Mouse (Mus musculus) CH12F3 (cell line): Measurements from ENCODE around the gene Wbp11.
"Not testable (repeated sequence)": the region's sequence is repeated elsewhere in the genome, so short reads cannot be mapped to it uniquely, and the experiment has no call there.

Source experiments
- in situ Hi-C: fragments of 300-500 bp; cut with MboI; formaldehyde crosslinking; loops from 2 replicates; pipeline ENCODE4 v1.14.3; 2020; ENCODE audit warnings: low sequenced_read_pairs

Gene Wbp11

DNA sequence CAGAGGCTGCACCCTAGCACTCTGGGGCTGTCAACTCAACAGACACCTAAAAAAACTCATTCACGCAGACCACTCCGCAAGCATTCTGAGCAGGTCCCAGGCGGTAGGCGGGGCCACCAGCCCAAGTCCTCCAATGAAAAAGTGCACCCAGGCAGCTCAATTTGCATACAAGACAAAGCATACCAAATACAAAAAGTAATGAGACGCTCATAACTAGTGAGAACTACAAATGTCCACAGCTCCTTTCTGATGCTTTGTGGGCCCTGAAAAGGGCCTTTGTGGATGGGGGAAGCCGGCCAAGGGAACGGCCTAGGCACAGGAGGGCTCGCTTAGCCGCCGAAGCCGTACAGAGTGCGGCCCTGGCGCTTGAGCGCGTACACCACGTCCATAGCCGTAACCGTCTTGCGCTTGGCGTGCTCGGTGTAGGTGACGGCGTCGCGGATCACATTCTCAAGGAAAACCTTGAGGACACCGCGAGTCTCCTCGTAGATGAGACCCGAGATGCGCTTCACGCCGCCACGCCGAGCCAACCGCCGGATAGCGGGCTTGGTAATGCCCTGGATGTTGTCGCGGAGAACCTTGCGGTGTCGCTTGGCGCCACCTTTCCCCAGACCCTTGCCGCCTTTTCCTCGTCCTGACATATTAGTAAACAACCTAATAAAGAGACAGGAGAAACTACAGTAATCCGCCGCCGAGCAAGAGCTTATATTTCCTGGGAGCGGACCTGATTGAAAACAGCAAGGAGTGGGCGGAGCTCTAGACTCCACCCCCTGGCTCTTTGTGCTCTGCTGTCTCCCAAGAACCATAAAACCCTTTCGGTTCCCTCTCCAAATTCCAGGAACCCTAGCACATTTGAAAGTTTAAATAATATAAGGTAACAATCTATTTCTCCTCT lies 24.0 kb downstream of the Wbp11 start, which contains the start of gene Hist4h4:
Gene Hist4h4, minus strand, starts transcription at position 677 of the 895 bp plus-strand sequence.
- in situ Hi-C loops, result no loop called here

DNA sequence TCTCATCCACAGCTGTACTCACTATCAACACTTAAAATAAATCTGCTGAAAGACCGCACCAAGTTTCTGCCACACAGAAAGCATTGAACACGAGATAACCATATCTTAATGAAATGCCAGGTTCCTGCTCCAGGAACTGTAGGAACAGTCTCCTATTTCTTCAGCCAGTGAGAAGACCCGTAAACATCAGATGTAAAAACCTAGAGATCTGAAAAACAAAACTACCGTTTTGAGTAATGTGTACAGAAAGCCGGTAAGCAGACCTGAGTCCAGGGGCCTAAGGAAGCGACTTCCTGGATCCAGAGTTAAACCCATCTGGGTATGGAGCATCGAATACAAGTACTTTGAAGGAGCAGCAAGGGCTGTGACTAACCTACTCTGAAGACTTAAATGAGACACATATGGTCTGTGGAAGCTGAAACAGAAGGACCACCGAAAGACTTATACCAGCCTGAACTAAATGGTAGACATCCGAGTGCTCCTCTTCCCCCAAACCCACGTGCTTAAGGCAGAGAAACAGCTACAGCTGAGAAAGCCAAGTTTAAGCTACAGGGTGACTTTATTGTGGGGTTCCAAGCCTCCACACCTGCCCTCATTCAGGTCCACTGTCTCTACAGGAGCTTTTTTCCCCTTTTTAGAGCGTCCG lies 24.8 kb downstream of the Wbp11 start:
- in situ Hi-C loops, result no loop called here

DNA sequence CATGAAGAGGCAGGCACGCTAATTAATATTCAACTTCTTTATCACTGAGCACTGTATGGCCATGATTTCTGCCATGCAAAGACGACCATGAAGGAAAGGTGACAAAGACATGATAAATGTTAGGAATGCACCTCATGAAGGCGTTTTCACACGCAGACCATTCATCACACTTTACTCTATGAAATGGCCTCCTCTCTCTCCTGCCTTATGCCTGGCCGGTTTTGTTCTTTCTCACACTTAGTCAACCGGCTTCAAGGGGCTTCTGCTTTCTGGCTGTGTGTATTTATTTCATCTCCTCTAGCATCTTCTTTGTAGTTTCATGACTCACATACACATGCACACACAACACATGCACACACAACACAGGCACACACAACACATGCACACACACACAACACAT lies 26.8 kb downstream of the Wbp11 start:
- in situ Hi-C loops, result no loop called here

DNA sequence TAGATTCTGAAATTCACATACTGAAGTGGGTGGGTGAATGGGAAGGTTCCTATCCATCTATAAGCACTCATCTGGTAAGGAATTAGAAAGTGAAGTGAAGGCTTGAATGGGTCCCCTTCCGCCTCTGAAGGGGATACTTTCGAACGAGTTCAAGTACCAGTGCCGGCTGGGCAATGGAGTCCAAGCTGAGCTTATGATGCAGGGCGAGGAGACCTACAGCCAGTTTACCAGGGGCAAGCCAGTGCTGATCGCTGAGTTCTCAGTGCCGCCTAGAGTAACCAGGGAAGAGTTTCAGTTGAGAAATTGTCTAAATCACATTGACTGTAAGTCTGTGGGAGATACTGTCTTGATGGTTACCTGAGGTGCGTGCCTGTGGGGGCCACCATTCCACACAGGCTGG lies 27.3 kb downstream of the Wbp11 start:
- in situ Hi-C loops, result no loop called here

DNA sequence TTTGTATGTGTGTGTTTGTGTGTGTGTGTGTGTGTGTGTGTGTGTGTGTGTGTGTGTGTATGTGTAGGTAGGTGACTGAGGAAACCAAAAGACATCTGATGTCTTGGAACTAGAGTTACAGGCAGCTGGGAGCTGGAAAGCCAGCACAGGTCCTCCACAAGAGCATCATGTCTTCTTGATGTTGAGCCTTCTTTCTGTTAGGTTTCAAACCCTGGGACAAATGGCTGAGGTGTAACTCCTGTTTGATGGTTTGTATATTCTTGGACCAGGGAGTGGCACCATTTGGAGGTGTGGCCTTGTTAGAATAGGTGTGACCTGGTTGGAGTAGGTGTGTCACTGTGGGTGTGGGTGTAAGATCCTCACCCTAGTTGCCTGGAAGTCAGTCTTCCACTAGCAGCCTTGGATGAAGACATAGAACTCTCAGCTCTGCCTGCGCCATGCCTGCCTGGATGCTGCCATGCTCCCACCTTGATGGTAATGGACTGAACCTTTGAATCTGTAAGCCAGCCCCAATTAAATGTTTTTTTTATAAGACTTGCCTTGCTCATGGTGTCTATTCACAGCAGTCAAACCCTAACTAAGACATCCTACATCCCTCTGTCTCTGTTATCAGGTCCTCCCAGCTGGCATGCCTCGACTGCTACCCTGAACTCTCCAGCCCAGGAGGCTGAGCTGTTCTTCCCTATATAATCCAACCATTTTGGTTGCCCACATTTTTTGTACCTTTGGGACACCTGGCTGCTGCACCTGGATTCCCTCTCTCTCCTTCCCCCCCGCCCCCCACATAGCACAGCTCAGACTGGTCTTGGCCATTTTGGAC lies 29.9 kb downstream of the Wbp11 start:
- in situ Hi-C loops, result not testable (repeated sequence)

DNA sequence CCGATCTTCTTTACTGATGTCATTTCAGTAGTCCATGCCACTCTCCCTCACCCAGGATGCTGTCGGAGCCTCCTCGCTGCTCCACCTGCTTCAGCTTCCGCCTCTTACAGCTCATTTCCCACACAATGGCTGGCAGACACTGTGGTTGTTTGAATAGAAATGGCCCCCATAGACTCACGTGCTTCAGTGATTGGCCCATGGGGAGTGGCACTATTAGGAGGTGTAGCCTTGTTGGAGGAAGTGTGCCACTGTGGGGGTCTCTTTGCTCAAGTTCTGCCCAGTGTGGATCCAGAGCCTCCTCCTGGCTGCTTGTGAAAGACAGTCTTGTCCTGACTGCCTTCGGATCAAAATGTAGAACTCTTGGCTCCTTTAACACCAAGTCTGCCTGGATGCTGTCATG lies 32.2 kb downstream of the Wbp11 start:
- in situ Hi-C loops, result no loop called here

DNA sequence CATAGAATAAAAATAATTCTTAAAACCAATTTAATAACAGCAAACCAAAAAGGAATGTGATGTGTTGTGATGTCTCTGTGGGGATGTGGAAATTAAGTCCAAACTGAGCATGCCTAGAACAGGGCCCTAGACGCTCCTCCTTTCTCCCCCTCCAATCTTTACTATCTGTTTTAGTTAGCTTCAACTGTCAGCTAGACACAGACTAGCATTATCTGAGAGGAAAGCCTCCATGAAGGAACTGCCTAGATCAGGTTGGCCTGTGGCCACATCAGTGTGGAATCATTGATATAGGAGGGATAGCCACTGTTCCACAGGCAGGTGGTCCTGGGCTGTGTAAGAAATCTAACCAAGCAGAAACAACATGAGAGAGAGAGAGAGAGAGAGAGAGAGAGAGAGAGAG lies 32.9 kb downstream of the Wbp11 start:
- in situ Hi-C loops, result no loop called here

DNA sequence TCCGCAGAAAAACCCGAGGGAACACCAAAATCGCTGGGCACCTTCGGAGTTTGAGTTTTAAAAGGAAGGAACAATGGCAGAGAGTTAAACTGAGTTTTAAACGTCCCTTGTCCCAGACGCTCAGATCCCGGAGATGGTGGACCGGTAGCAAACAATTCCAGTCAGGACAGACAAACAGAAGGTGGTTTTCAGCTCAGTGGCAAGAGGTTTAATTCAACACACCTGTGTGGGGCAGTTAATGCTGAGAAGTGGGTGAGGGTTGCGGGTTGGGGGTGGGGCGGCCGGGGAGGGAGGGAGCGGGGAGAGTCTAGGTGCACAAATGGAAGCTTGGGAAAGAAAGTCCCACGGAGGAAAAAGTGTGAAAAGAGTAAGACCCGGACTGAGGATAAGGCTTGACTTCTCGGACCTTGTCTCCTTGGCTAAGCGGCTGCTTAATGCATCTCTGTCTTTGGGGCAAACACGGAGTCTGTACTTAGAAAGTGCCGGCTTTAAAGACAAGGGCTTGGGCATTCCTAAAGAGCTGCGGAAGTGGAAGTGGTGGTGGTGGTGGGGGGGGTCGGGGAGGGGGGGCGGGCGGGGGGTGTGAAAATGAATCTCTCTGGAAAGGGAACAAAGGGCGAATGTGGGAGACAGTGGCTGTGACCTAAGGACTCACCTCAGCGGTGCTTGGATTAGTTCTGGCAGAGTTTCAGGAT lies 34.1 kb downstream of the Wbp11 start:
- in situ Hi-C loops, result no loop called here

DNA sequence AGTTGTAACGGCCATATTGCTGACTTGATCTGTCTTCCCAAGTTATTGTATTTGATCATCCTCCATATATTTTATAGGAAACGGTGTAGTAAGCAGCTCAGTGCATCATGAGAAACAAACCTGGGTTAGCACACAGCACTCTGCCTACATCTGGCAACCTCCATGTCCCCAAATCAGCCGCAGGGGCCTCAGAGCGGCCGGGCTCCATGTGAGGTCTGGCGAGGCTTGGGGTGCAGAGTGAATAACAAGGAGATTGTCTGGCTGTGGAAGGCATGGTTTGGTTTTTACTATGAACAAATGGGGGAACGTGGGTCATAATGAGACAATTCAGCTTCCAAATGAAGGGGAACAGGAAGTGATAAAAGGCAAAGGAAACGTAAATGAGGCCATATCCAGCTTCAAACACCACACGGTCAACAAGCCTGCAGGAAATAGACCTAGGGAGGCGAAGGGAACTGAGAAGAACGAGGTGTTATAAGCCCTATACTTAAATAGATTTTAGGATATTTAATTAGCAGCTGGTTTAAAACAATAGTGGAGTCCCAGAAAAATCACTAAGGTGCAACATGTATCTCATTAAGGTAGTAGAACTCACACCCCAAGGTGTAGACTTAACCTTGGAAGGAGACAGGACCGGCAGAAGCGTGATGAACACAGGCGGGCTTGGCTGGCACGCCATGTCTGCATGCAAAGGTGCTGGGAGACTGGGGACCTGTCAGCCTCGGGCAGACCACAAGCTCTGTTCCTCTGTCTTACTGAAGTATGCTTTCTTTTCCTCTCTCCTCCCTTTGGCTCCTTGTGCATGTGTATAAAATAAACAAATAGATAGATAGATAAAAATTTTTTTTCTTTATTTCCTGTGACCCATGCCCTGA lies 34.9 kb downstream of the Wbp11 start:
- in situ Hi-C loops, result no loop called here

DNA sequence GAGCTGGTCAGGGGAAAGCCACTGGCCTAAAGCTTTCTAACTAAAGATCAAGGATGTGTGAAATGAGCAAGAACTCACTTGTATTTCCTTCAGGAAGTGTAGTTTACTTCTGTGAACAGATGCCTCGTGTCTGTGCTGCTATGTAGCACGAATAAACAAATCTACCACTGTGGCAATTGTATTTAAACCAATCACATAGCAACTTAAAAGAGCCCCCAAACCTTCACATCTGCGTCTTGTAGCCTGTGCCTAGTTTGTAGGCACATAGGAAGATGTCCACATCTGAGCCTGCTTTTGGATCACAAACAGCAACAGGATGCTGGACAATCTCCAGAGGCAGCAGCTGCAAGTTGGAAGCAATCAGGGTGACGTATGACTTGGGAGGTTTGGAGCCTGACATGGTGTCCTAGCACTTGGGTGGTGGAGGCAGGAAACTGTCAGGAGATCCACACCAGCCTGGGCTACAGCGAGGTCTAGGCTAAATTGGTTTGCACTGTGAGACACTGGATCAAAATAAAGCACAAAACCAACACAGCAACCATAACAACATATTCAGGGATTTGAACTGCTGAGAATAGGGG lies 38.6 kb downstream of the Wbp11 start:
- in situ Hi-C loops, result no loop called here

DNA sequence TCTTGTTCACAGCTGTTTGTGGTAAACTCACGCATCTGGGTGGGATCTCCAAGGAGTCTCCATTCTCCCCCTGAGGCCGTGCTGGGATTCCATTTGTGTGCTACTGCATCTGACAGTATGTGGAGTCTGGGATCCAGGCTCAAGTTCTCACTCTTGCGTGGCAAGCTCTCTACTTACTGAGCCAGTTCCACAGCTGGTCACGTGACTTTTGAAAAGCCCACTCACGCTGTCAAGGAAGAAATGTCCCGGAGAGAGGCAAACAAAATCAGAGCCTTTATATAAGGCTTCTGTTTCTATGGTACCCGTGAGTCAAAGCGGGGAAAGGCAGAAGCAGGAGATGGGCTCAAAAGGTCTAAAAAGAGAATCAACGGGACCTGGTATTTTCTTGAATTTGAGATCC lies 45.3 kb downstream of the Wbp11 start:
- in situ Hi-C loops, result no loop called here

DNA sequence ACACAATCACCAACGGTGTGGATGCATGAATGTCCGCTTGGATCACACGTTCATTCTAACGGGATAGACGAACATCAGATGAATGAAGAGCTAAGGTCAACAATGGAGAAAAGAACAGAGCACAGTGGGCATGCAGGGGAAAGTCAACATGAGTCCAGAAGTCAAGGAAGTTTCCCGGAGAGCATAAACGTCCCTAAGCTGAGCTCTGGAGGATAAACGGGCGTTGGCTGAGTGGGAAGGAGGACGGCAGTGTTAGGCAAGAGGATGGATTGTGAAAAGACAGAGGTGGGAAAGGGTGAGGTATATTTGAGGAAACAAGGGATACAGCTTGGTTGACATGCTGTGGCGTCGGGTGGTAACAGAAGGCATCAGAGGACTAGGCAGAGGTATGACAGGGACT lies 45.9 kb downstream of the Wbp11 start:
- in situ Hi-C loops, result no loop called here

DNA sequence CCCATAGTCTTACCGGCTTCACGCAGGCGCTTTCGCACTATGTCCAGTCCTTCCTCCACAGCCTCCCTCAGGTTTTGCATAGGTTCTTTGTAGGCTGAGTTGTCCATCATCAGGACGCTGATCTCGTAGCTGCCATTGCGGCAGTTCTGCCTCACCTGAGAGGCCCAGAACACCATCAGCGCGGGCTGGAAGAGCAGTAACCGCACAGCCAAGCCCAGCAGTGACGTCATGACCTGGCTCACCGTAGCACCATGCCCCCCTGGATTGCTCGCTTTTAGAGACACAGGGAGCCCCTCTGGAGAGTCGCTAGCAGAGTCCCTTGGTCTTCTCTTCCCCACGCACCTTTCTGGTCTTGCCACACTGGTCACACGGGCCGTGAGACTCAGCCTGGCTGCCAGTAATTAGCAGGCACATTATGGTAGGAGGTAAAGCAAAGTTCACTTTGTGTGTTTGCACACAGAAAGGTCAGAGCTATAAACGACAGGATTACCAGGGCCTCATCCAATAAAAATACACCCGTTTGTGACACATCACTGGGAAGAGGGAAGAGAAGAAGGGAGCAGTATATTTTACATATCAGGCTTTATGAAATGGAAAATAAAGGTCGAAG lies 46.6 kb downstream of the Wbp11 start, which contains the start of gene Gucy2c:
Gene Gucy2c, minus strand, starts transcription at position 389 of the 610 bp plus-strand sequence.
- in situ Hi-C loops, result no loop called here

DNA sequence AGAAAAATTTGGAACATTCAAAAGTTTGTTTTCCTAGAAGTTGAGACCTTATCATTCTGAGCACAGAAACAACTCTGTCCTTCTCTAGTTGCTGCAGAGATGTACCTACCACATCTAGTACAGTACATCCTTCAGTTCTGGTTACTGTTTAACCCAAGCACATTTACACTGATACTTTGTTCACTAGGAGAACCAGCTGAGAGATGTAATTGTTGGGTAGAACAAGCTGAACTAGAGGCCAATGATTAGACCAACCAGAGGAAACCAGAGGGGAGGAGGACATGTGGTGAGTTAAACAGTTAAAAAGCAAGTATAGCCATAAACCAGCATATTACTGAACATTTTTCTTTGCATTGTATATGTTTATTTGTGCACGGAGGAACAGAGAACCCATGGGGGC lies 51.6 kb downstream of the Wbp11 start:
- in situ Hi-C loops, result no loop called here

DNA sequence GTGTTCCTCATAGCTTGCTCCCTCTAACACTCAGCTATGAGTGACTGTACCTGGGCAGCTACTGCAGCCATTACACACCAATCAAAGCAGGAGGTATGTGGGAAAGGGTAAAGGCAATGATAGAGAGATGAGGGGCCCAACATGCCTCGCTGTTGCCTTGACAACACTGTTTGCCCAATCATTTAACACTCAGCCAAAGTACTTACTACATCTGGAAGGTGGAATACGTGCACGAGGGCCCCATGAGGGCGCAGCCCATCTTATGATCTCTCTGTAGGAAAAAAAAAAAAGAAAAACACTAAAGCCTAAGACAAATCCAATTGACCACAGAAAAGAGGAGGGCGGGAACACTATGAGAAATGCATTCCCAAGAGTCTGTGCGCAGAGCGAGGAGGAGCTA lies 58.2 kb downstream of the Wbp11 start:
- in situ Hi-C loops, result no loop called here

DNA sequence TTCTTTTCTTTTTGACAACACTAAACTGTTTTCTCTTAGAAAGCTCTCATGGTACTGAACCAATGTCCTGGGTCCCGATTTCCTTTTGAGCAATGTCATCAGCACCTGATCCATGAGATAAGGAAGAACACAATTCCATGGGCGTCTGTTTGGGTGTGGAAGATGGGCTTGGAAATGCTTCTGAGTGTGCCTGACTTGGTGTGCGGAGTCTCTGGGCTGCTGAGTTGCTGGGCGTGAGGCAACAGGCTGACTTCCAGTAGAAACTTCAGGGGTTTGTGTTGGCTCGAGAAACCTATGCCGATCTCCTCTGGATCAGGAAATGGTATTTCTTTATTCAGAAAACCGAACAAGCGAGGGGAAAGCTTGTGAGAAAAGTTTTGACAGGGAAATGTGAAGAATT lies 58.9 kb downstream of the Wbp11 start:
- in situ Hi-C loops, result no loop called here

DNA sequence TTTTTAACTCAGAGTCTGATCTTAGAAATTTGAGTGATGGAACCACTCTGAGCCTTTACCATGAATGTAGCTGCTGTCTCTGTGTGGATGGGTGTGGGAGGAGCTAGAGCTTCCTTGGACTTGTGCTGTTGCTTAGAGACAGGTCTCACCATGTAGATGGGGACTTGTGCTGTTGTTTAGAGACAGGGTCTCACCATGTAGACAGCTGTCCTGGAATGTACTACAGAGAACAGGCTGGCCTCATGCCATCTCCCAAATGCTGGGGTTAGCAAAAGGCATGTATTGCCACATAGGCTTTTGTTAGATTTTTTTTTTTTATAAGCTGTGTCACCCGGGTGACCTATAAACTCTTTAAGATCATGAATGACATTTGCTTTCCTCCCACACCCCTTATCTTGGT lies 64.1 kb downstream of the Wbp11 start:
- in situ Hi-C loops, result no loop called here
